Mouse (Mus musculus) C2C12 (cell line): ENCODE measurements at regions not wholly inside any gene's neighbourhood (a gene's known extent, or its start where the extent isn't known, plus 50 kb on each side); places are given as distances from the start of the nearest gene placed in this dataset.

ENCODE experiments used
- H3K27me3 ChIP-seq: one replicate; pipeline ENCODE4 v1.6.1; 2011; ENCODE audit not compliant: control insufficient read depth, insufficient read depth, insufficient read length
- H3K36me3 ChIP-seq: one replicate; pipeline ENCODE4 v1.6.1; 2011; ENCODE audit not compliant: control insufficient read depth, insufficient read depth
- H3K4me3 ChIP-seq: one replicate; pipeline ENCODE4 v1.5.1; 2011; ENCODE audit warnings: mild to moderate bottlenecking, control low read depth; ENCODE audit not compliant: poor library complexity, insufficient read depth, severe bottlenecking
- H3K79me2 ChIP-seq: one replicate; pipeline ENCODE4 v1.6.1; 2011; ENCODE audit not compliant: control insufficient read depth, insufficient read depth
- H3K79me3 ChIP-seq: one replicate; pipeline ENCODE4 v1.6.1; 2011; ENCODE audit warnings: low read depth, control low read depth
- H3ac ChIP-seq: one replicate; pipeline ENCODE3; 2011; ENCODE audit warnings: low read depth; ENCODE audit not compliant: control insufficient read depth, insufficient read length
- CEBPB ChIP-seq: IDR thresholded peaks from one replicate; pipeline ENCODE4 v1.6.1; 2011; ENCODE audit warnings: low read depth, mild to moderate bottlenecking, control low read depth, moderate library complexity
- CTCF ChIP-seq: IDR thresholded peaks from one replicate; pipeline ENCODE4 v1.5.1; 2011; ENCODE audit not compliant: control insufficient read depth, insufficient read depth, insufficient read length
- FOSL1 ChIP-seq: IDR thresholded peaks from one replicate; pipeline ENCODE4 v1.8.0; 2011; ENCODE audit warnings: mild to moderate bottlenecking, low read length; ENCODE audit not compliant: poor library complexity, insufficient read depth, severe bottlenecking
- MAX ChIP-seq: IDR thresholded peaks from one replicate; pipeline ENCODE4 v1.6.1; 2011; ENCODE audit warnings: mild to moderate bottlenecking, control low read depth
- MYOD1 ChIP-seq: IDR thresholded peaks from one replicate; pipeline ENCODE4 v1.6.1; 2011; ENCODE audit warnings: low read depth; ENCODE audit not compliant: control insufficient read depth, insufficient read length
- MYOG ChIP-seq: IDR thresholded peaks from one replicate; pipeline ENCODE4 v1.6.1; 2011; ENCODE audit not compliant: control insufficient read depth, insufficient read length; ENCODE audit errors: extremely low read depth
- USF1 ChIP-seq: IDR thresholded peaks from one replicate; pipeline ENCODE4 v1.6.1; 2011; ENCODE audit warnings: low read depth, mild to moderate bottlenecking, control low read depth, moderate library complexity

DNA sequence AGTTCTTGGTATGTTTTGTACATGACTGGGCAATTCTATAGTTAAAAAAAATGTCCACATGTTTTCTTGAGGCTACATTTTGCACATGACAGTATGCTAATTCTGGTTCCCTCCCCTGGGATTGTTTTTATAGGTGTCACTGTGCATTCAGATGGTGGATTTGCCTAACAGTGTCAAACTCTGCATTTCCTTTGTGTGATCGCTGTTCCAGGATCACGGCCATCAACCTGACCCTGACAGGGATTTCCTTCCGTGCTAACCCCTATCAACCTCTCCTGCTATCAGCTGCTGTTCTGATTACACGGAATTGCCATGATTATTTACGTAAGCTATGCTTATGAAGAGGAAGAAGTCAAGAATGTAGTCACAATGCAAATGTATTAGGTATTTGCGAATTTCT lies 155.1 kb upstream of the Tmem45b start:
- TF ChIP-seq MYOD1 (no peak), CEBPB (no peak)
- Histone ChIP-seq H3K79me2 (no peaks in the 10 kb centered on the region), H3K79me3 (no peaks in the 10 kb centered on the region), H3ac (no peak overlapping the region), H3K4me3 (no peak overlapping the region), H3K27me3 (no peaks in the 10 kb centered on the region), H3K36me3 (no peaks in the 10 kb centered on the region)

DNA sequence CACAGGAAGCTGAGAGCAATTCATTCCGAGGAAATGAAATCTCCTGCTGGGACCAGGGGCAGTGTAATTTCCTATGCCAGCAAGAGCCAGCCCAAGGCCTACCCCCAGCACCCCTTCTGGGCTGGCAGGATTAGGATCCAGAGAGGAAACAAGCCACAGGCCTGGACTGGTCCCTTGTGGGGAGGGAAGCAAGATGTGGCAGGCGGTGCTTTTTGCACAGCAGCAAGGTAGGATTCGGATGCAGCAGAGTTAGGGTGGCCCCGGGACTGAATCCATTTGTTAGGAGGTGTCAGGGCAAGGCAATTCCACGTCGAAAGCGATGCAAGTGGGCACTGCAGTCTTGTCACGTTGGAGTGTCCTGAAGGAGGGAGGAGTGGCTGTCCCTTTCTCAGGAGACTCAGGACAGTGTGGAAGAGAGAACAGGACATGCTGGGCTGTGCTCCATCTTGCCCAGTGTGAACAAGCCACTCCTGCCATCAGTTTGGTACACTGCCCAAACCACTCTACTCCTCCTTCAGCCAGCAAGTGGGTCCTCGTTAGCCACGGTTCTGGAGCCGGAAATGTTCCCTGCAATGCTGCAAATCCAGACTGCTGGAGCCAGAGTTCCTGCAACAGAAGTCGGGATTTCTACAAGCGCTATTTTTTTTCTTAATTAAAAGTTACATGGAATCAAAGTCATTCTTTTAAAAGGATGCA lies 150.1 kb upstream of the Tmem45b start:
- Histone ChIP-seq H3K36me3 (no peaks in the 10 kb centered on the region), H3K4me3 (no peak overlapping the region), H3K79me3 (no peaks in the 10 kb centered on the region), H3K27me3 (peaks cover 4% of the 10 kb centered on the region), H3ac (no peak overlapping the region), H3K79me2 (no peaks in the 10 kb centered on the region)
- TF ChIP-seq MAX (no peak), MYOD1 (no peak), FOSL1 (no peak), CTCF (no peak)

DNA sequence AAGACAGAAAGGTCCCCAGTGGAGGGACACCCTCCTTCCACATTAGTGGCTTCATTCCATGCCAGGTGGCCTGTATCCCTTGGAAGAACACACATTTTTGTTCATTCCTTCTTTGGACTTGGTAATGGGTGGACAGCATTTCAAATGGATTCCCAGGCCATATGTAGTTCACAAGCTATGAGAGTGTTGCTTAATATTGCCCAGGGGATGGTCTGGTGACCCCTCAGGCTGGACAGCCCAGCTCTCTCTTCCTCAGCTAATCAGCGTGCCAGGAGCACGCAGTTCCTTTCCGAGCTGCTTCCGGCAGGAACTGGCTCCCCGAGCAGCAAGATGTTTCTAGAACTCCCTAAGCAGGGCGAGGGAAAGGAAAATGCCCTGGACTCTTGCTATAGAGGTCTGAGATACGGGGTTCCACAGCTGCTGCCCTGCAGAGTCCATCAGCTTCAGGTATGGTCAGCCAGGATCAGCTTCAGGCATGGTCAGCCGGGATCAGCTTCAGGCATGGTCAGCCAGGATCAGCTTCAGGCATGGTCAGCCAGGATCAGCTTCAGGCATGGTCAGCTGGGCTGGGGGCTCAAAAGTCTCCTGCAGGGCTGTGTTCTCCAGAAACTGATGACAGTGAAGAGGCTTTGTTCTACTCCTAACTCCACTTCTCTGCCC lies 146.9 kb upstream of the Tmem45b start:
- TF ChIP-seq MAX (no peak), MYOD1 (no peak), CTCF (no peak), FOSL1 (no peak), USF1 (no peak), CEBPB (no peak), MYOG (no peak)
- Histone ChIP-seq H3K36me3 (no peaks in the 10 kb centered on the region), H3K4me3 (no peak overlapping the region), H3ac (no peak overlapping the region), H3K79me3 (no peaks in the 10 kb centered on the region), H3K27me3 (peaks cover 4% of the 10 kb centered on the region), H3K79me2 (no peaks in the 10 kb centered on the region)

- H3K79me2 ChIP-seq, result no peaks in the 10 kb centered on the region
- no peak overlapping the region for H3K4me3 ChIP-seq
- no peak for TF ChIP-seq MYOG
- TF ChIP-seq MAX, result no peak
- TF ChIP-seq MYOD1, result no peak
- TF ChIP-seq CTCF, result no peak
- TF ChIP-seq USF1, result no peak
- no peak for TF ChIP-seq FOSL1
- no peak for TF ChIP-seq CEBPB
- no peaks in the 10 kb centered on the region for H3K36me3 ChIP-seq
- no peak overlapping the region for H3ac ChIP-seq
- peaks cover 4% of the 10 kb centered on the region for H3K27me3 ChIP-seq
- no peaks in the 10 kb centered on the region for H3K79me3 ChIP-seq
These were observed 146.4 kb upstream of the Tmem45b start for GRCm38 (mm10) chr9:31610631-31611030.

- peaks cover 4% of the 10 kb centered on the region for H3K27me3 ChIP-seq
- no peaks in the 10 kb centered on the region for H3K36me3 ChIP-seq
- H3K79me2 ChIP-seq, result no peaks in the 10 kb centered on the region
- H3K79me3 ChIP-seq, result no peaks in the 10 kb centered on the region
- H3K4me3 ChIP-seq, result no peak overlapping the region
- TF ChIP-seq FOSL1 (no peak), USF1 (no peak), CTCF (no peak), MAX (no peak), MYOD1 (no peak), CEBPB (no peak), MYOG (no peak)
- H3ac ChIP-seq, result no peak overlapping the region
These were observed 145.9 kb upstream of the Tmem45b start for GRCm38 (mm10) chr9:31610212-31610611.

DNA sequence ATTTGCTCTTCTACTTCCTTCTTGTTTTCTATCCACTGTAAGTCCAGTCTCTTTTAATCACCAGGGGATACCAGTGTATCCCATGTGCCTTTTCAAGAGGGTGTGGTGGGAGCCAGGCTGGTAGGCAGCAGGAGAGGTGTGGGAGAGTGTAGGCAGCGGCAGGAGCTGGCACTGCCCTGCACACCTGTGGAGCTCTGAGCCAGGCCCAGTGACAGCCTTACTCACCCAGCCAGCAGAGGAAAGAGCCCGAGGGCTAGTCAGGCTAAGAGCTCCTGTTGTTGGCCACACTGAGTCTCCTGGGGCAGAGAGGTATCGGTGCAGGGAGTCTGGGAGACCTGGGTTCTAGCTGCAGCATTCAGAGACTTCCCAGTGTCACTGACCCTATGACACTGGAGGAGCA lies 145.5 kb upstream of the Tmem45b start:
- Histone ChIP-seq H3K4me3 (no peak overlapping the region), H3K79me2 (no peaks in the 10 kb centered on the region), H3K79me3 (no peaks in the 10 kb centered on the region), H3K36me3 (no peaks in the 10 kb centered on the region), H3K27me3 (peaks cover 4% of the 10 kb centered on the region), H3ac (no peak overlapping the region)
- TF ChIP-seq MYOG (no peak), USF1 (no peak), MYOD1 (no peak), CTCF (no peak), MAX (no peak)
